Comparison of ENCODE assay signal across 27 mouse cellular contexts in the genomic region with DNA sequence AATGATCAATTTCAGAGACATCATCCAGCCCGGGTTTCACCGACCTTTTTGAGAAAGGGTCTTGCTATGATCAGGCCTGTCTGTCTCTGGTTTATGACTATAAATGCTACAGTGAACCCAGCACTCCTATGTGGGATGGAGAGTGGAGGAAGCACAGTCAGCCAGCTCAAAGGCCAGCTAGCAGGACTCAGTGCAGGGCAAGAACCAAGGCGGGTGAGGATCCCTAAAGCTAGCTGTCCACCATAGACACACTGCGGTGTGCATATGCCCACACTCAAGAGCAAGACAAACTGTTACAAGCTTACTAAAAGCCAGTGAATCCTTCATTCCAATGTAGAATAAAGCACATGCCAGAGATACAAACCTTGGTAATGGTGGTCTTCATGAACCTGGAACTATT. TPM values are rescaled to one million over a fixed set of nuclear protein-coding genes. Genes with fewer than 3 reads are reported as not detected.
"Had no signal": no experiment of that assay in that cellular context is flagged by ENCODE, and none has a peak within 500 bp of the region (broad histone marks: within the 10 kb centered on the region; RNA-seq: fewer than 3 reads in every experiment).

No protein-coding gene starts in this region.

- H3K9ac ChIP-seq: heart, embryonic 12.5 days; hindbrain, embryonic 12.5 days; hindbrain, embryonic 14.5 days; intestine, embryonic 15.5 days; limb, embryonic 12.5 days had no signal

- H3K27me3 ChIP-seq: heart, embryonic 12.5 days; hindbrain, embryonic 12.5 days; intestine, embryonic 15.5 days; limb, embryonic 12.5 days had no signal

- DNase-seq: gastrocnemius, adult 2 months; gastrocnemius, postnatal 10 days; gastrocnemius, postnatal 25 days; heart, adult 18-20 months; heart, postnatal 10 days; heart, postnatal 4 days; kidney, adult 18-20 months; kidney, adult 8-10 months; kidney, postnatal 10 days; kidney, postnatal 25 days; layer of hippocampus, adult 9-11 months; layer of hippocampus, postnatal 36 days; liver had no signal

- H3K4me3 ChIP-seq: gastrocnemius, adult 2 months; heart, embryonic 10.5 days; heart, embryonic 12.5 days; hindbrain, embryonic 10.5 days; hindbrain, embryonic 12.5 days; intestine, embryonic 15.5 days; left cerebral cortex, adult 2 months; limb, embryonic 10.5 days; limb, embryonic 12.5 days had no signal

- H3K4me2 ChIP-seq: heart, embryonic 12.5 days; hindbrain, embryonic 12.5 days; hindbrain, embryonic 14.5 days; intestine, embryonic 15.5 days; limb, embryonic 12.5 days; liver, embryonic 11.5 days had no signal

- ATAC-seq: hindbrain, embryonic 16.5 days; inflammation-experienced regulatory T-cells, adult 6 months; intestine, embryonic 15.5 days; intestine, postnatal 0 days had no signal

- H3K9me3 ChIP-seq: heart, embryonic 10.5 days; heart, embryonic 12.5 days; hindbrain, embryonic 10.5 days; hindbrain, embryonic 12.5 days; intestine, embryonic 15.5 days; limb, embryonic 10.5 days; limb, embryonic 12.5 days had no signal

- H3K4me1 ChIP-seq: intestine, embryonic 15.5 days had no signal

- H3K27ac ChIP-seq: gastrocnemius, adult 2 months; heart, embryonic 10.5 days; hindbrain, embryonic 10.5 days; hindbrain, embryonic 12.5 days; hindbrain, embryonic 14.5 days; intestine, embryonic 15.5 days; left cerebral cortex, adult 2 months; limb, embryonic 10.5 days; limb, embryonic 12.5 days had no signal

RNA-seq across cellular contexts. Expression of a gene that starts 21.7 kb away (rescaled TPM):
- total RNA-seq: granulocyte monocyte progenitor cell, adult 5-6 weeks had no signal
